Mouse (Mus musculus): Measurements from ENCODE around the gene Aida. TPM values are rescaled to one million over a fixed set of nuclear protein-coding genes. Genes with fewer than 3 reads are reported as not detected.

The Aida gene
- polyA plus RNA-seq (2015; fragmentation: Nextera tagmentation; extraction: Ambion mirVana) = 48.5 and 57.1 TPM in 2 replicates

DNA sequence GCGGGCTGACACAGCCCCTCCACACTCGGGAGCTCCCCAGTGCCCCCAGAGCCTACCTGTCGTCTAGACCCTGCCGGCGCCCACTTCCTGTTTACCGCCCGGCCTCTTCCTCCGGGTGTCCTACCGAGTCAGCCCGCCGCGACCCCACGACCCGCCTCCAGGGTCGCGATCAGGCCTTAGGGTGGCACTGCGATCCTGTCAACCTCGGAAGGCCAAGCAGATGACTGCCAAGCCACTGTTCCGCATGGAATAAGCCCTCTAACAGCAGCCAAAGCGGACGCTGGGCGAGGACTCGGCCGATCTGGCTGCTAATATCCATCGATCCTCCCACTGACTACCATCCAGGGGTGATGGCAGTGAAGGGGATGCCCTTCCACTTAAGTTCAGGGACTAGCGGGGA lies at the start of gene Aida:
TSS of gene Aida (plus strand) at position 126 of the 400 bp plus-strand sequence.
- WGBS = under 1% methylated on average over 26 of the region's 26 CpGs
- H3K9ac ChIP-seq = peak within 1 kb of the TSS; percentile 54
- no peaks in the 10 kb centered on the region for H3K27me3 ChIP-seq (replicated peaks)
- no peaks in the 10 kb centered on the region for H3K9me3 ChIP-seq
- peak within 1 kb of the TSS; percentile 49 for H3K4me3 ChIP-seq
- H3K36me3 ChIP-seq (replicated peaks) = no peaks in the 10 kb centered on the region; the same call in 1 of the 2 replicates
- peak within 1 kb of the TSS; percentile 57 for H3K4me2 ChIP-seq
- 0 out of 2 replicates have a peak, but pooled peaks cover 4% of the 10 kb centered on the region for H3K4me1 ChIP-seq
- H3K27ac ChIP-seq = peak within 1 kb of the TSS; percentile 84
- ATAC-seq (replicated peaks) = peak; percentile 57

GRCm38 (mm10) chr1:183248144-183248543 lies 48.2 kb upstream of the Aida start:
- Histone ChIP-seq H3K27me3 (replicated peaks) (no peaks in the 10 kb centered on the region), H3K4me3 (no peak overlapping the region), H3K4me2 (no peak overlapping the region), H3K36me3 (replicated peaks) (no peaks in the 10 kb centered on the region), H3K27ac (no peak overlapping the region), H3K9ac (no peak overlapping the region), H3K9me3 (no peaks in the 10 kb centered on the region), H3K4me1 (peaks cover 5% of the 10 kb centered on the region; the same call in 1 of the 2 replicates)
- 33% methylated on average over 1 of the region's 1 CpGs for WGBS
- no peak for ATAC-seq (replicated peaks)

DNA sequence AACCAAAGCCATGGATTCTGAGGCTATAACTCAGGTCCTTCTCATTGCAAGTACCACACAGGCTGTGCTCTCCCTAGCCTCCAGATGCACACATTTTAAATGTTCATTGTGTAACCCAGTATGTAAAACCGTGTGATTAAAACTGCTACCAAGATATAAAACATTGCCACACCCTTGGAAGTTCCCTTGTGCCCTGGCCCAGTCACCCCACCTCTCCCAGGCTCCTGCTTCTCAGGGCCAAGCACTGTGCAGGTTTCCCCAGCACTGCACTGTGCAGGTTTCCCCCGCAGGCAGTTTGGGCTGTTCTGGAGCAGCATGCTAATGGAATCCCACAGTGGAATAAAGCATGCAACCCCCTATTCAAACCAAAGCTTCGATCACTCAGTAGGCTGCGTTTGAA lies 45.8 kb upstream of the Aida start:
- H3K4me2 ChIP-seq = no peak overlapping the region
- WGBS = 61% methylated on average over 4 of the region's 4 CpGs
- no peak for ATAC-seq (replicated peaks)

DNA sequence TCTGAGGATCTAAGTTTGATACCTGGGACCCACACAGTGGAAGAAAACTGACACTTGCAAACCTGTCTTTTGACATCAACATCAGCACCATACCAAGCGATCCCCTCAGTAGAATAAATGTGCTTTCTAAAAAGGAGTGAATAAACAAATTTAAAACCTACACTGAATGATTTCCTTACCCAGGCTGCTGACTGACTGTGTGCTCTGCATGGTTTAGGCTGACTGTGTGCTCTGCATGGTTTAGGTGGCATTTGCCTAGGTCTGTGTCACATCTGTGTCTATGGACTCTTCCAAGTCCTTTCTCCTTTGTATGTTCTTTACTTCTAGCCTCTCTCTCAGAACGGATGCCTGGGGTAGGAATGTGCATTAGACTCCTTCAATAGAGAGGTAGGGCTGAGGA lies 44.6 kb upstream of the Aida start:
- no peak overlapping the region for H3K4me3 ChIP-seq
- H3K36me3 ChIP-seq (replicated peaks) = no peaks in the 10 kb centered on the region
- no peaks in the 10 kb centered on the region for H3K9me3 ChIP-seq
- 79% methylated on average over 2 of the region's 2 CpGs for WGBS
- H3K4me1 ChIP-seq = peaks cover 5% of the 10 kb centered on the region; the same call in 1 of the 2 replicates
- H3K9ac ChIP-seq = no peak overlapping the region
- no peak overlapping the region for H3K4me2 ChIP-seq
- ATAC-seq (replicated peaks) = no peak
- H3K27ac ChIP-seq = no peak overlapping the region
- no peaks in the 10 kb centered on the region for H3K27me3 ChIP-seq (replicated peaks)

More for the DNA sequence above, 45.8 kb upstream of the Aida start:
- H3K27ac ChIP-seq = no peak overlapping the region
- H3K27me3 ChIP-seq (replicated peaks) = no peaks in the 10 kb centered on the region
- no peaks in the 10 kb centered on the region for H3K36me3 ChIP-seq (replicated peaks)
- H3K9ac ChIP-seq = no peak overlapping the region
- peaks cover 5% of the 10 kb centered on the region; the same call in 1 of the 2 replicates for H3K4me1 ChIP-seq
- H3K9me3 ChIP-seq = no peaks in the 10 kb centered on the region
- no peak overlapping the region for H3K4me3 ChIP-seq

GRCm38 (mm10) chr1:183252574-183252973 lies 43.8 kb upstream of the Aida start:
- WGBS = 42% methylated on average over 10 of the region's 10 CpGs
- Histone ChIP-seq H3K36me3 (replicated peaks) (no peaks in the 10 kb centered on the region), H3K4me3 (no peak overlapping the region), H3K4me1 (peaks cover 5% of the 10 kb centered on the region; the same call in 1 of the 2 replicates), H3K4me2 (no peak overlapping the region), H3K9ac (no peak overlapping the region), H3K9me3 (no peaks in the 10 kb centered on the region), H3K27me3 (replicated peaks) (no peaks in the 10 kb centered on the region), H3K27ac (0 out of 2 replicates have a peak overlapping the region, but pooled peaks have one; percentile 39)
- ATAC-seq (replicated peaks) = no peak

- Histone ChIP-seq H3K9ac (no peak overlapping the region), H3K4me1 (no peaks in the 10 kb centered on the region), H3K9me3 (no peaks in the 10 kb centered on the region), H3K4me3 (no peak overlapping the region), H3K27me3 (replicated peaks) (no peaks in the 10 kb centered on the region), H3K27ac (no peak overlapping the region), H3K36me3 (replicated peaks) (no peaks in the 10 kb centered on the region), H3K4me2 (no peak overlapping the region)
- ATAC-seq (replicated peaks) = no peak
- 76% methylated on average over 13 of the region's 13 CpGs for WGBS
These were observed 32.0 kb upstream of the Aida start for GRCm38 (mm10) chr1:183264145-183265008.

DNA sequence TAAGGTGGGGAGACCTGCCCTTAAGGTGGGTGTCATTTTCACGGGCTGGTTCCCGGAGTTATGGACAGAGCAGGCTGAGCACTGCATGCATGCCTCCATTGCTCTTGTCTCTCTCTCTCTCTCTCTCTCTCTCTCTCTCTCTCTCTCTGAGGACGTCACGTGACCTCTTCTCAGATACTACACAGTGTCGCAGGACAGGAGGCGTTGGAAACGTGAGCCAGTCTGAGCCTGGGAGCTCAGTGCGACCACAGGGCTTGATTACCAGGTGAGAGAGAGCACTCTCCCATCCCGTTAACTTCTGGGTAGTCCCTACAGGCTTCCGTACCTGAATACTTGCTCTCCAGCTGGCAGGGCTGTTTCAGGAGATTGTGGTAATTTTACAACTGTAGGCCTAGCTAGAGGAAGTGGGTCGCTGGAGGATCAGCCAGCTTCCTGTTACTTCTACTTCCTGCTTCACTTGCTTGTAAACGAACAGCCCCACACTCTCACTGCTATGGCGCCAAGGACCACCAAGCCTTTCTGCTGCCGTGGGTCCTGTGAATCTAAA lies 30.4 kb upstream of the Aida start:
- WGBS = 77% methylated on average over 14 of the region's 14 CpGs
- no peaks in the 10 kb centered on the region for H3K27me3 ChIP-seq (replicated peaks)
- no peak overlapping the region for H3K9ac ChIP-seq
- no peak for ATAC-seq (replicated peaks)
- no peak overlapping the region for H3K4me2 ChIP-seq
- no peaks in the 10 kb centered on the region for H3K9me3 ChIP-seq
- H3K4me3 ChIP-seq = no peak overlapping the region
- no peak overlapping the region for H3K27ac ChIP-seq
- no peaks in the 10 kb centered on the region for H3K4me1 ChIP-seq
- H3K36me3 ChIP-seq (replicated peaks) = no peaks in the 10 kb centered on the region

GRCm38 (mm10) chr1:183267666-183268065 lies 28.7 kb upstream of the Aida start:
- ATAC-seq (replicated peaks) = no peak

GRCm38 (mm10) chr1:183272867-183273818 lies 23.2 kb upstream of the Aida start:
- no peak for ATAC-seq (replicated peaks)
- 63% methylated on average over 10 of the region's 10 CpGs for WGBS
- no peaks in the 10 kb centered on the region; the same call in 1 of the 2 replicates for H3K36me3 ChIP-seq (replicated peaks)
- no peak overlapping the region for H3K4me2 ChIP-seq
- no peak overlapping the region for H3K9ac ChIP-seq
- H3K9me3 ChIP-seq = no peaks in the 10 kb centered on the region
- no peak overlapping the region for H3K27ac ChIP-seq
- H3K27me3 ChIP-seq (replicated peaks) = no peaks in the 10 kb centered on the region
- no peak overlapping the region for H3K4me3 ChIP-seq
- H3K4me1 ChIP-seq = no peaks in the 10 kb centered on the region

More at GRCm38 (mm10) chr1:183267666-183268065, 28.7 kb upstream of the Aida start:
- H3K4me1 ChIP-seq = no peaks in the 10 kb centered on the region
- H3K9ac ChIP-seq = no peak overlapping the region
- no peak overlapping the region for H3K4me2 ChIP-seq
- no peak overlapping the region for H3K4me3 ChIP-seq
- no peaks in the 10 kb centered on the region for H3K27me3 ChIP-seq (replicated peaks)
- WGBS = 74% methylated on average over 6 of the region's 6 CpGs
- no peaks in the 10 kb centered on the region for H3K36me3 ChIP-seq (replicated peaks)
- H3K9me3 ChIP-seq = no peaks in the 10 kb centered on the region
- H3K27ac ChIP-seq = no peak overlapping the region

- no peak for ATAC-seq (replicated peaks)
These were observed 22.0 kb upstream of the Aida start for GRCm38 (mm10) chr1:183274385-183274784.

DNA sequence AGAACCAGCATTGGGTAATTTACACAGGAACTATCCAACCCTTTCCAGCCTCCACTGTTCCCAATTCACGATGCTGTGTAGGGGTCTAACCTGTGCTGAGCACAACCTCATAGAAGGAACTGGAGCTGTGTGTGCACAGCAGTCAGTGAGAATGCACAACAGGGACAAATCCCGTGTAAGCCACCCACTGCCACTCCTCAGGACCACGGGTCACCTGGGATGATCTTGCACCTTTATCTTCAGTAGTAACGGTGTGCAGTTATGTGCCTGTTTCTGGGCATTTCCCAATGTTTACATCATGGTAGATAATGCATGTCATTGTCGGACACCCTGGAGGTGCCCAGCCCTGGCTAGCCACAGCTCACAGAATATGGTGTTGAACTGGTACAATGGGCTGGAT lies 20.6 kb upstream of the Aida start:
- Histone ChIP-seq H3K27ac (no peak overlapping the region), H3K4me2 (no peak overlapping the region), H3K9ac (no peak overlapping the region), H3K9me3 (no peaks in the 10 kb centered on the region), H3K4me3 (no peak overlapping the region), H3K36me3 (replicated peaks) (peaks cover 21% of the 10 kb centered on the region), H3K27me3 (replicated peaks) (no peaks in the 10 kb centered on the region), H3K4me1 (no peaks in the 10 kb centered on the region)
- WGBS = 84% methylated on average over 5 of the region's 5 CpGs
- ATAC-seq (replicated peaks) = no peak

More at GRCm38 (mm10) chr1:183274385-183274784, 22.0 kb upstream of the Aida start:
- no peak overlapping the region for H3K4me3 ChIP-seq
- 72% methylated on average over 3 of the region's 3 CpGs for WGBS
- peaks cover 8% of the 10 kb centered on the region for H3K36me3 ChIP-seq (replicated peaks)
- no peak overlapping the region for H3K4me2 ChIP-seq
- no peak overlapping the region for H3K27ac ChIP-seq
- no peaks in the 10 kb centered on the region for H3K27me3 ChIP-seq (replicated peaks)
- no peaks in the 10 kb centered on the region for H3K4me1 ChIP-seq
- no peaks in the 10 kb centered on the region for H3K9me3 ChIP-seq
- no peak overlapping the region for H3K9ac ChIP-seq

- Histone ChIP-seq H3K27me3 (replicated peaks) (no peaks in the 10 kb centered on the region), H3K4me2 (no peak overlapping the region), H3K27ac (no peak overlapping the region), H3K9ac (no peak overlapping the region), H3K4me1 (no peaks in the 10 kb centered on the region), H3K4me3 (no peak overlapping the region), H3K36me3 (replicated peaks) (peaks cover 65% of the 10 kb centered on the region), H3K9me3 (no peaks in the 10 kb centered on the region)
- 86% methylated on average over 3 of the region's 3 CpGs for WGBS
- ATAC-seq (replicated peaks) = no peak
These were observed 8.0 kb upstream of the Aida start for GRCm38 (mm10) chr1:183288351-183288750.
